Mouse (Mus musculus) myocyte (in vitro differentiated cells): ENCODE data around the gene Rps6kc1.

Experiments
- CEBPB ChIP-seq: IDR thresholded peaks from 2 replicates; pipeline ENCODE4 v1.6.1; 2011; ENCODE audit warnings: mild to moderate bottlenecking, moderate library complexity; ENCODE audit not compliant: poor library complexity, insufficient read depth, severe bottlenecking
- MAX ChIP-seq: IDR thresholded peaks from one replicate; pipeline ENCODE4 v1.6.1; 2011; ENCODE audit warnings: low read depth, mild to moderate bottlenecking, control low read depth
- MYOG ChIP-seq, 3 experiments: IDR thresholded peaks; one replicate each; pipeline ENCODE4 v1.6.1; 2011; ENCODE audit warnings: control low read depth in 2 of 3, low read depth in 2 of 3, mild to moderate bottlenecking in 2 of 3; ENCODE audit not compliant: insufficient read length in 2 of 3, control insufficient read depth in 1 of 3, insufficient read depth in 1 of 3
- POLR2A ChIP-seq: IDR thresholded peaks from one replicate; pipeline ENCODE4 v1.6.1; 2011; ENCODE audit warnings: low read depth, mild to moderate bottlenecking, control low read depth, moderate library complexity; ENCODE audit not compliant: insufficient read length
- SRF ChIP-seq: IDR thresholded peaks from one replicate; pipeline ENCODE4 v1.6.1; 2011; ENCODE audit warnings: low read depth; ENCODE audit not compliant: control insufficient read depth, insufficient read length
- TCF12 ChIP-seq: IDR thresholded peaks from one replicate; pipeline ENCODE4 v1.6.1; 2011; ENCODE audit warnings: mild to moderate bottlenecking, control low read depth; ENCODE audit not compliant: poor library complexity, insufficient read depth, severe bottlenecking
- USF1 ChIP-seq: IDR thresholded peaks from one replicate; pipeline ENCODE4 v1.6.1; 2011; ENCODE audit warnings: low read depth, mild to moderate bottlenecking, control low read depth, moderate library complexity

DNA sequence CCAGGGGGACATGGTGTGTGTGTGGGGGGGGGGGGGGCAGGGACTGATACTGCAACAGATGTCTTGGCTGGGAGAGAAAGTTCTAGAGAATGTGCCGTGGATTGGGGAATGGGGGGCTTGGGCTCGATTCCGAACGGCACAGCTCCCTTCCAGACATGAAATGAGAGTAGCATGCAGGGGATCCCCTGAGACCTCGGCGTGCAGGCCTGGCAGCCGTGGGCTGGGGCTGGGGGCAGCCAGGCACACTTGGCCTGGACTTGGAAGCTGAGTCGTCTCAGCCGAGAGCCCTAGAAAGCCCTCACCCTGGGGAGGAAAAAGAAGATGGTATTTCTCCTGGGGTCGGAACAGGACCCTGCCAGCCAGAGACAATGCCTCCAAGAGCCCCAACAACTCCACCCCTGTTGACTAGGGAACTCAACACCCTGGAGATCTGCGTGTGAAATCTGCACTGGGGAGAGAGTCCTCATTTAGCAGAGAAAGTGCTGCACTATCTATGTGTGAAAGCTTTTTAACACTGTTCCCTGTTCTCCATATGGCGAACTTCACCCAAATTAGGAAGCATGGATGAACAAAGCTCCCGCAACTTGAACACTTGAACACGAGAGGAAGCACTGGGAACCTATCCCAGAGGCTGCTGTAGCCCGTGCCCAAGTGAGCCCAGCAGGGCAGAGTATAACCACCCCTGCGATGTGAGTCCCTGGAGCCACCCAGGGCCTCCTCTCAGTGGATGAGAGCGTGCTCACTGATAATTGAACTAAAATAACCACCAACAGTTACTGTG lies 251.7 kb downstream of the Rps6kc1 start:
- TF ChIP-seq SRF: no peak
- TF ChIP-seq USF1: no peak
- TF ChIP-seq POLR2A: no peak
- TF ChIP-seq TCF12: no peak
- no peak for TF ChIP-seq CEBPB
- TF ChIP-seq MAX: no peak
- no peak for TF ChIP-seq MYOG (IDR thresholded peaks at IDR 0.05; ENCODE audit: control insufficient read depth in 1 of 3, insufficient read depth in 1 of 3, insufficient read length in 2 of 3, low read depth in 2 of 3)
